Mouse (Mus musculus) macrophage (primary cell): ENCODE measurements around the gene Zfp385a. TPM values are rescaled to one million over a fixed set of nuclear protein-coding genes. Genes with fewer than 3 reads are reported as not detected.
A peak's percentile ranks its signal among the peaks of the same experiment; 100 is the strongest.

Experiments
- H3K27ac ChIP-seq: fragments of 350-480 bp; formaldehyde crosslinking; 2 replicates; pipeline ENCODE4 v1.9.0; 2021
- H3K36me3 ChIP-seq: fragments of 350-480 bp; formaldehyde crosslinking; 2 replicates; pipeline ENCODE4 v1.9.0; 2021; ENCODE audit errors: inconsistent target
- H3K4me3 ChIP-seq: fragments of 350-480 bp; formaldehyde crosslinking; 2 replicates; pipeline ENCODE4 v1.9.0; 2021; ENCODE audit errors: inconsistent target
- H3K79me2 ChIP-seq: fragments of 350-480 bp; formaldehyde crosslinking; 2 replicates; pipeline ENCODE4 v1.9.0; 2021; ENCODE audit errors: inconsistent target
- WGBS: methylation state at CpG from one replicate; pipeline ENCODE4 v1.1.7; 2026; ENCODE audit warnings: inconsistent platforms; ENCODE audit not compliant: missing documents; 5-methylcytosine and 5-hydroxymethylcytosine counted together
- polyA plus RNA-seq: library from polyadenylated mRNA; stranded (reverse); fragments of 250-400 nt; gene quantifications from 3 replicates; pipeline ENCODE4 v1.2.4, GENCODE M21; 2018; ENCODE audit warnings: inconsistent platforms

The Zfp385a gene
- polyA plus RNA-seq, 1 experiment from 2014 or later = 63.3 TPM

GRCm38 (mm10) chr15:103336996-103337667, 2.8 kb downstream of the Zfp385a start:
- Histone ChIP-seq H3K36me3 (no peaks in the 10 kb centered on the region), H3K4me3 (no peak overlapping the region), H3K79me2 (peaks cover 40% of the 10 kb centered on the region), H3K27ac (no peak overlapping the region)
- WGBS = 82% methylated on average over 10 of the region's 11 CpGs

- Histone ChIP-seq H3K27ac (no peak overlapping the region), H3K79me2 (peaks cover 55% of the 10 kb centered on the region), H3K4me3 (no peak overlapping the region), H3K36me3 (no peaks in the 10 kb centered on the region)
- 92% methylated on average over 7 of the region's 7 CpGs for WGBS
These were observed 4.2 kb downstream of the Zfp385a start for GRCm38 (mm10) chr15:103335488-103336235.

GRCm38 (mm10) chr15:103335040-103335439, 4.9 kb downstream of the Zfp385a start:
- H3K4me3 ChIP-seq = no peak overlapping the region
- 85% methylated on average over 3 of the region's 3 CpGs for WGBS
- H3K36me3 ChIP-seq = 0 out of 2 replicates have a peak, but pooled peaks cover 2% of the 10 kb centered on the region
- no peak overlapping the region for H3K27ac ChIP-seq
- peaks cover 61% of the 10 kb centered on the region for H3K79me2 ChIP-seq

- Histone ChIP-seq H3K36me3 (0 out of 2 replicates have a peak, but pooled peaks cover 10% of the 10 kb centered on the region), H3K79me2 (peaks cover 63% of the 10 kb centered on the region), H3K27ac (peak overlapping the region; percentile 98), H3K4me3 (peak overlapping the region; percentile 48; the same call in 1 of the 2 replicates)
- 50% methylated on average over 2 of the region's 2 CpGs for WGBS
These were observed 5.7 kb downstream of the Zfp385a start for GRCm38 (mm10) chr15:103334194-103334593.

DNA sequence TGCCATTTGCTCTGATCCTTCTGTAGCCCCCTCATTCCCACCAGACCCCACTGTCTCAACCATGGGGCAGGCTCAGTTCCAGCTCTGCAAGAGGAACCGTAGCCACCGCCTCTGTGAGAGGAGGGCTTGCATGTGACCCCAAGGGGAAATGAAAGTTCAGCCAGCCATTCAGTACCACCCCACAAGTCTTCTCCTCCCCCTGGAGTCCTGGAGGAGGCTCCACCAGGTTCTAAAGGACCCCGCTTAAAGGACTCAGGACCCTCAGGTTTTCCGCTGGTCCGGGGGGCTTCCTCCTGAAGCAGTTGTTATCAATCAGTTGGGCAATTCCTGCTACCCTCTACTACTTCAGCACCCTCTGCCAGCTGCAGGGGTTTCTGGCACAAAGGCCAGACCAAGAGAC, 6.2 kb downstream of the Zfp385a start:
- Histone ChIP-seq H3K79me2 (peaks cover 63% of the 10 kb centered on the region), H3K36me3 (0 out of 2 replicates have a peak, but pooled peaks cover 10% of the 10 kb centered on the region), H3K27ac (peak overlapping the region; percentile 98), H3K4me3 (peak overlapping the region; percentile 48)
- WGBS = 12% methylated on average over 3 of the region's 5 CpGs

DNA sequence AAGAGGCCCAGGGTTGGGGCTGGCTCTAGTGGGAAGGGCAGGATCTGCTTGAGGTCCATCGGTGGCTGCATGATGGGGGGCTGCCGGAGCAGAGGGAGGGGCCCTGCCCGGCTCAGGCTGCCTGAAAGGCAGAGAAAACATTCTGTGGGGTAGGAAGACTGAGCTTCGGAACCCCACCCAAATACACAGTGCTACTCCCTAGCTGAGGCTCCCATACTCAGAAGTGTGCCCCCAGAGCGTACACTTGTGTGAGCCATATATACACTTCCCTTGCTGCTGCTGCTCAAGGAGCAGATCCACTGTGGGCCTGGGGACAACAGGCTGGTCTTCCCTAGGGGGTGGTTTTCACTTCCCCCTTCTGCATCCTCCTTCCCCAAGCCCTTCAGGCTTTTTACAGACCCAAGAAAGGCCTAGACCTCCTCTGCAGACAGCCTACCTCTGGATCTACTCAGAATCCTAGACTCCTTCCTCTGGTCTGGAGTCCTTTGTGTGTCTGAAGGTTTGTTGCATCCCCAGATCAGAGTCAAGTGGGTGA, 6.7 kb downstream of the Zfp385a start:
- peak overlapping the region; percentile 48 for H3K4me3 ChIP-seq
- H3K36me3 ChIP-seq = 0 out of 2 replicates have a peak, but pooled peaks cover 11% of the 10 kb centered on the region
- peaks cover 63% of the 10 kb centered on the region for H3K79me2 ChIP-seq
- 8% methylated on average over 5 of the region's 5 CpGs for WGBS
- peak overlapping the region; percentile 98 for H3K27ac ChIP-seq

GRCm38 (mm10) chr15:103323455-103324247, 16.2 kb downstream of the Zfp385a start:
- H3K4me3 ChIP-seq = peak overlapping the region; percentile 35
- WGBS = 2% methylated on average over 40 of the region's 40 CpGs
- 0 out of 2 replicates have a peak overlapping the region, but pooled peaks have one; percentile 9 for H3K27ac ChIP-seq
- H3K79me2 ChIP-seq = peaks cover 57% of the 10 kb centered on the region
- peaks cover 38% of the 10 kb centered on the region; the same call in 1 of the 2 replicates for H3K36me3 ChIP-seq

DNA sequence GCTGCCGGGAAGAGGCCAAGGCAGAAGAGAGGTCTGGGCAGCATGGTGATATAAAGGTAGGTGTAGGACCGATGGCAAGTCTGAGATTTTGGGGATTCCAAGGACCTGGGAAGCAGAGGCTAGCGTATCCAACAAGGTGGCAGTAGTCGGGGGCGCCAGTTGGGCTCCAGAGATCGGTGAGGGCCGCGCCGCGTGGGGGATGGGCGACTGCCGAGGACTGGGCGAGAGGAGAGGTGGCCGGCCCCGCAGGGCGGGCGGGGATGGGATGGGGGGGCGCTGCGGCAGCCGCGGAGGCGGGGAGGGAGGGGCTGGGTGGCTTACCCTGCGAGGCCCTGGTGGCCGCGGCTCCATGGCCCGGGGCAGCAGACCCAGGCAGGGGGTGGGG, 16.8 kb downstream of the Zfp385a start:
- H3K27ac ChIP-seq = no peak overlapping the region
- peaks cover 51% of the 10 kb centered on the region for H3K79me2 ChIP-seq
- H3K4me3 ChIP-seq = no peak overlapping the region; the same call in 1 of the 2 replicates
- WGBS = 15% methylated on average over 16 of the region's 26 CpGs
- H3K36me3 ChIP-seq = peaks cover 41% of the 10 kb centered on the region; the same call in 1 of the 2 replicates

- H3K4me3 ChIP-seq = no peak overlapping the region
- no peak overlapping the region for H3K27ac ChIP-seq
- H3K36me3 ChIP-seq = peaks cover 44% of the 10 kb centered on the region
- peaks cover 45% of the 10 kb centered on the region for H3K79me2 ChIP-seq
- 93% methylated on average over 4 of the region's 4 CpGs for WGBS
These were observed 17.5 kb downstream of the Zfp385a start for GRCm38 (mm10) chr15:103322396-103322795.

DNA sequence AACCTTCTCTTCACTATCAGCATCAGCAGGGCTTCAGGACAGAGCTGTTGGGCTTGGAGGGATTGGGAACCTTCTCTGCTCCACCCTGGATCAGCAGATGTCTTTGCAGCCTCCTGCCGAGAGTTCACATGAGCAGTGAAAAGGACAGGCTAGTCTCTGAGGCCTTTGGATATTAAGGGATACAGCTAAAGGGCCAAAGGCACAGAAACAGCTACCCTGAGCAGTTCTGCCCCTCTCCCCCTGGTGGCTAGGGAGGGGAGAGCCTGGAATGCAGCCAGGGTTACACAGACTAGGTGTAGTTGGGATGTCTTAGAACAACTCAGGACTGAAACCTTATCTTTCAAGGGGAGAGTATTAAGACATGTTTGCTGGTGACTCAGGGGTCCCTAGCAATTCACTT, 18.8 kb downstream of the Zfp385a start:
- Histone ChIP-seq H3K36me3 (peaks cover 42% of the 10 kb centered on the region), H3K27ac (no peak overlapping the region), H3K4me3 (no peak overlapping the region), H3K79me2 (peaks cover 31% of the 10 kb centered on the region; the same call in 1 of the 2 replicates)
- WGBS = 82% methylated on average over 1 of the region's 1 CpGs

DNA sequence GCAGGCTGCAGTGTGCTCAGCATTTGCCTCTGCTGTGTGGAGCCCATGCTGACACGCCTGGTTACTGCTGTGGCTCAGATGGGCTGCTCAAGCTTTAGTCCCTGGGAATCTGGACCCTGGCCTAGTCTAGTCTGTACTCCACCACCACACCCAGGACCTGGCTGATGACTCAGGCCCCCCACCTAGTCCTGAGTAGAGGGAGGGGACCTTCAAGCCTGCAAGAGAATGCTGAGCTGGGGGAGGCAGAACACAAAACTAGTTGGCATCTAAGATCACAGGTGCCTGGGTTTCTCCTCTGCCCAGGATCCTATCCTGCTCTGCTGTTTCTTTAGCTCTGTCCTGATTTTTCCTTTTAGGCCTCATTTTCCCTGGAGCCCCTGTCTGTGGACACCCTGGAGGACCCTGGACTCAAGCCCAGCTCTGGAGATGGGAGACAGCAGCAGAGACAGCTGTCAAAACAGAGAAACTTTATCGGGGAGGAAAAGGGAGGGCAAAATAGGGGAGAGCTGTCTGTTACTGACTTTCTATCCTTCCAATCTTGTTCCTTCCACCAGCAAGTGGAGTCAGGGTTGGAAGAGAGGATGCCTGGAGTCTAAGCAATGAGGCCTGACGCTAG, 21.6 kb downstream of the Zfp385a start:
- WGBS = 100% methylated on average over 3 of the region's 3 CpGs
- Histone ChIP-seq H3K27ac (no peak overlapping the region), H3K79me2 (peaks cover 14% of the 10 kb centered on the region; the same call in 1 of the 2 replicates), H3K36me3 (peaks cover 57% of the 10 kb centered on the region), H3K4me3 (no peak overlapping the region)

GRCm38 (mm10) chr15:103317731-103318130, 22.2 kb downstream of the Zfp385a start:
- WGBS = 93% methylated on average over 8 of the region's 8 CpGs
- peaks cover 57% of the 10 kb centered on the region for H3K36me3 ChIP-seq
- H3K79me2 ChIP-seq = peaks cover 11% of the 10 kb centered on the region; the same call in 1 of the 2 replicates
- no peak overlapping the region for H3K27ac ChIP-seq
- no peak overlapping the region for H3K4me3 ChIP-seq

- H3K4me3 ChIP-seq = no peak overlapping the region
- H3K79me2 ChIP-seq = peaks cover 5% of the 10 kb centered on the region; the same call in 1 of the 2 replicates
- peaks cover 57% of the 10 kb centered on the region for H3K36me3 ChIP-seq
- H3K27ac ChIP-seq = no peak overlapping the region
These were observed 22.8 kb downstream of the Zfp385a start for GRCm38 (mm10) chr15:103317120-103317519.
